Mouse (Mus musculus): ENCODE measurements around the gene Ptprk.

Gene Ptprk

GRCm38 (mm10) chr10:28516147-28516546 lies 441.5 kb downstream of the Ptprk start:
- no peak for DNase-seq (ENCODE audit: low read depth, low spot score)

GRCm38 (mm10) chr10:28518297-28518696 lies 443.7 kb downstream of the Ptprk start:
- DNase-seq (ENCODE audit: low read depth, low spot score) = no peak

GRCm38 (mm10) chr10:28519861-28520260 lies 445.2 kb downstream of the Ptprk start:
- DNase-seq (ENCODE audit: low read depth, low spot score) = no peak

GRCm38 (mm10) chr10:28523992-28524735 lies 449.5 kb downstream of the Ptprk start:
- DNase-seq (ENCODE audit: low read depth, low spot score) = no peak

- no peak for DNase-seq (ENCODE audit: low read depth, low spot score)
Measured at GRCm38 (mm10) chr10:28540595-28540994, 466.0 kb downstream of the Ptprk start.

GRCm38 (mm10) chr10:28542754-28543153 lies 468.1 kb downstream of the Ptprk start:
- DNase-seq (ENCODE audit: low read depth, low spot score) = no peak

- no peak for DNase-seq (ENCODE audit: low read depth, low spot score)
Measured at GRCm38 (mm10) chr10:28550549-28550948, 475.9 kb downstream of the Ptprk start.

GRCm38 (mm10) chr10:28552068-28552467 lies 477.4 kb downstream of the Ptprk start:
- DNase-seq (ENCODE audit: low read depth, low spot score) = no peak

- no peak for DNase-seq (ENCODE audit: low read depth, low spot score)
Measured at GRCm38 (mm10) chr10:28564110-28564674, 489.6 kb downstream of the Ptprk start.

- no peak for DNase-seq (ENCODE audit: low read depth, low spot score)
Measured at GRCm38 (mm10) chr10:28566378-28566777, 491.8 kb downstream of the Ptprk start.

- no peak for DNase-seq (ENCODE audit: low read depth, low spot score)
Measured at GRCm38 (mm10) chr10:28566828-28567227, 492.2 kb downstream of the Ptprk start.

- no peak for DNase-seq (ENCODE audit: low read depth, low spot score)
Measured at GRCm38 (mm10) chr10:28567441-28567840, 492.8 kb downstream of the Ptprk start.

- no peak for DNase-seq (ENCODE audit: low read depth, low spot score)
Measured at GRCm38 (mm10) chr10:28568047-28568446, 493.4 kb downstream of the Ptprk start.

- DNase-seq (ENCODE audit: low read depth, low spot score) = no peak
Measured at GRCm38 (mm10) chr10:28579596-28579995, 505.0 kb downstream of the Ptprk start.

GRCm38 (mm10) chr10:28586565-28587138 lies 512.0 kb downstream of the Ptprk start:
- no peak for DNase-seq (ENCODE audit: low read depth, low spot score)

- no peak for DNase-seq (ENCODE audit: low read depth, low spot score)
Measured at GRCm38 (mm10) chr10:28588401-28588800, 513.8 kb downstream of the Ptprk start.

- DNase-seq (ENCODE audit: low read depth, low spot score) = no peak
Measured at GRCm38 (mm10) chr10:28590822-28591221, 516.2 kb downstream of the Ptprk start.

GRCm38 (mm10) chr10:28593566-28594292 lies 519.1 kb downstream of the Ptprk start:
- DNase-seq (ENCODE audit: low read depth, low spot score) = no peak

GRCm38 (mm10) chr10:28596897-28597296 lies 522.3 kb downstream of the Ptprk start:
- DNase-seq (ENCODE audit: low read depth, low spot score) = no peak

- DNase-seq (ENCODE audit: low read depth, low spot score) = no peak
Measured at GRCm38 (mm10) chr10:28609136-28609535, 534.5 kb downstream of the Ptprk start.

- no peak for DNase-seq (ENCODE audit: low read depth, low spot score)
Measured at GRCm38 (mm10) chr10:28614396-28614795, 539.8 kb downstream of the Ptprk start.

- no peak for DNase-seq (ENCODE audit: low read depth, low spot score)
Measured at GRCm38 (mm10) chr10:28617203-28617602, 542.6 kb downstream of the Ptprk start.
